Comparison of ENCODE assay signal across 8 mouse cellular contexts in the genomic region with DNA sequence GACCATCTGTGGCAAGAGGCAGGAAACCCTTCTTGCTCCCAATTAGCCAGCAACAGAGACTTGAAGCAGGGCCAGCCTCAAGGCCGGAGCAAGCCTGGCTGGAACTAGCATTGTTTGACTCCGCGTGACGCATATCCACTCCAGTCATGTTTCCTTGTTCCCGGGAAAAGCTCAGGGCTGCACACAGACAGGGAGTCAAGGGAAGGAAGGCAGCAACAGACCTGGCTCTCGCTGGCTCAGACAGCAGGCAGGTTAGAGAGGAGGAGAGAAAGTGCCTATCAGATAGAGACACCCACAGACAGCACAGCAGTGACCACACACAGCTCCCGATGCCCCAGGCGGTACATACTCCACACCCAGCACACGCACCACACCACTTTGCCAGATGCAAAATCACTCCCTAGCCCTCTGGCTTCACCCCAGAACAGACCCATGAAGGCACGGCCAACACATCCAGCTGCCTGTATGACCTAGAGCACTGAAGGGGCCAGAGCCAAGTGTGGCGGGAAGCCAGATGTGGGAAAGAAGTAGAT.
DNase-seq lines count a peak whose midpoint lies in the region; ATAC-seq and TF ChIP-seq lines count a peak whose summit lies in the region.

No protein-coding gene starts in this region.

- H3K4me2 ChIP-seq in intestine, embryonic 15.5 days (replicated peaks) = peak overlapping the region; percentile 19; the same call in 1 of the 2 replicates
- H3K4me2 ChIP-seq in liver, embryonic 15.5 days = no peak overlapping the region
- no peak overlapping the region for H3K4me2 ChIP-seq in stomach, embryonic 14.5 days (replicated peaks; ENCODE audit: low read depth, low read length)

- H3K9ac ChIP-seq in intestine, embryonic 15.5 days = peak overlapping the region; percentile 10; the same call in 1 of the 2 replicates
- no peak overlapping the region for H3K9ac ChIP-seq in liver, embryonic 15.5 days
- H3K9ac ChIP-seq in stomach, embryonic 14.5 days (replicated peaks; ENCODE audit: low read depth, low read length) = no peak overlapping the region

- H3K4me3 ChIP-seq in cerebellum, adult 2 months (replicated peaks; ENCODE audit: insufficient read depth, low read depth, low read length) = no peak overlapping the region
- H3K4me3 ChIP-seq in intestine, embryonic 15.5 days (replicated peaks) = no peak overlapping the region
- H3K4me3 ChIP-seq in liver, embryonic 15.5 days (replicated peaks) = no peak overlapping the region
- no peak overlapping the region for H3K4me3 ChIP-seq in stomach, embryonic 14.5 days (ENCODE audit: low read depth, low read length)

- TF ChIP-seq POLR2A in cerebellum, adult 2 months (IDR thresholded peaks at IDR 0.05; ENCODE audit: borderline replicate concordance, insufficient read depth, low read length) = no peak

- 12% methylated on average over 11 of the region's 11 CpGs for WGBS in cerebellum, adult 2 months
- 31% methylated on average over 11 of the region's 11 CpGs for WGBS in intestine, embryonic 15.5 days
- WGBS in liver, embryonic 15.5 days (ENCODE audit: insufficient replicate concordance) = 33% methylated on average over 11 of the region's 11 CpGs
- 35% methylated on average over 11 of the region's 11 CpGs for WGBS in stomach, embryonic 14.5 days

- no peaks in the 10 kb centered on the region for H3K36me3 ChIP-seq in intestine, embryonic 15.5 days
- no peaks in the 10 kb centered on the region for H3K36me3 ChIP-seq in liver, embryonic 15.5 days (replicated peaks)
- no peaks in the 10 kb centered on the region for H3K36me3 ChIP-seq in stomach, embryonic 14.5 days (ENCODE audit: control insufficient read depth, insufficient read depth, low read length)

- H3K27ac ChIP-seq in cerebellum, adult 2 months (ENCODE audit: insufficient read depth, low read length) = no peak overlapping the region
- peak overlapping the region; percentile 91 for H3K27ac ChIP-seq in intestine, embryonic 15.5 days
- peak overlapping the region; percentile 30; the same call in 1 of the 2 replicates for H3K27ac ChIP-seq in liver, embryonic 15.5 days (replicated peaks)
- H3K27ac ChIP-seq in stomach, embryonic 14.5 days (ENCODE audit: low read length) = peak overlapping the region; percentile 76

- ATAC-seq in intestine, embryonic 15.5 days = 0 out of 2 replicates have a peak, but pooled peaks have one; percentile 15
- ATAC-seq in liver, embryonic 15.5 days (ENCODE audit: insufficient read depth) = peak; percentile 24; the same call in 1 of the 2 replicates
- 0 out of 2 replicates have a peak, but pooled peaks have one; percentile 11 for ATAC-seq in stomach, embryonic 14.5 days (ENCODE audit: insufficient number of reproducible peaks, insufficient read depth, low FRiP score, low read depth)
- no peak for ATAC-seq in megakaryocyte, adult 5-6 weeks (ENCODE audit: poor library complexity, severe bottlenecking)

- no peaks in the 10 kb centered on the region for H3K9me3 ChIP-seq in intestine, embryonic 15.5 days
- H3K9me3 ChIP-seq in liver, embryonic 15.5 days (replicated peaks) = no peaks in the 10 kb centered on the region
- H3K9me3 ChIP-seq in stomach, embryonic 14.5 days (ENCODE audit: control insufficient read depth, low read depth, low read length) = no peaks in the 10 kb centered on the region

- TF ChIP-seq CTCF in cerebellum, adult 2 months (IDR thresholded peaks at IDR 0.05; ENCODE audit: borderline replicate concordance, insufficient read depth, low read depth, low read length) = no peak

- DNase-seq in cerebellum, adult 2 months = peak; percentile 24 to 47
- DNase-seq in cerebellum, adult 8-10 months = no peak
- peak; percentile 76 for DNase-seq in adrenal gland, postnatal 25 days
- peak; percentile 82 for DNase-seq in gastrocnemius, postnatal 25 days

- peaks cover 6% of the 10 kb centered on the region; the same call in 1 of the 2 replicates for H3K4me1 ChIP-seq in cerebellum, adult 2 months (ENCODE audit: control insufficient read depth, insufficient read depth, low read length)
- peaks cover 74% of the 10 kb centered on the region for H3K4me1 ChIP-seq in intestine, embryonic 15.5 days (replicated peaks)
- peaks cover 29% of the 10 kb centered on the region for H3K4me1 ChIP-seq in liver, embryonic 15.5 days (replicated peaks)
- peaks cover 68% of the 10 kb centered on the region for H3K4me1 ChIP-seq in stomach, embryonic 14.5 days (ENCODE audit: control insufficient read depth, insufficient read depth, low read length)

- H3K27me3 ChIP-seq in cerebellum, adult 2 months (ENCODE audit: control insufficient read depth, insufficient read depth, low read length) = no peaks in the 10 kb centered on the region
- H3K27me3 ChIP-seq in intestine, embryonic 15.5 days (replicated peaks) = no peaks in the 10 kb centered on the region
- H3K27me3 ChIP-seq in liver, embryonic 15.5 days = peaks cover 6% of the 10 kb centered on the region; the same call in 1 of the 2 replicates
- H3K27me3 ChIP-seq in stomach, embryonic 14.5 days (ENCODE audit: control insufficient read depth, insufficient read depth, low read length) = no peaks in the 10 kb centered on the region
